Mouse (Mus musculus) kidney, embryonic 16.5 days (tissue): ENCODE measurements around the gene Stk24. TPM values are rescaled to one million over a fixed set of nuclear protein-coding genes. Genes with fewer than 3 reads are reported as not detected.

Source experiments
- polyA plus RNA-seq: library from polyadenylated mRNA; unstranded; fragments of >200 nt; fragmentation: Nextera tagmentation; extraction: Ambion mirVana; gene quantifications from 2 replicates; pipeline ENCODE4 v1.2.1, GENCODE M21; 2015

The Stk24 gene
- polyA plus RNA-seq, 1 experiment from 2014 or later, result 34.8 TPM

Other genes starting within 250 kb of the Stk24 start
- gene Slc15a1, start 125.2 kb upstream of the Stk24 start, polyA plus RNA-seq, result 0.49 and 0.76 TPM in 2 replicates